Mouse (Mus musculus): ENCODE results near the gene Gm10642. TPM values are rescaled to one million over a fixed set of nuclear protein-coding genes. Genes with fewer than 3 reads are reported as not detected.
A peak's percentile ranks its signal among the peaks of the same experiment; 100 is the strongest.

Gm10642 gene
- polyA plus RNA-seq, 1 experiment: 3.8 TPM

- no peak overlapping the region for H3K27ac ChIP-seq (replicated peaks; ENCODE audit: low read depth, low read length)
- no peak overlapping the region for H3K4me3 ChIP-seq (ENCODE audit: insufficient read depth, low read depth, low read length)
- H3K4me1 ChIP-seq (ENCODE audit: control insufficient read depth, insufficient read depth, insufficient read length, low read length): no peaks in the 10 kb centered on the region
These were observed 9.5 kb downstream of the Gm10642 start for GRCm38 (mm10) chr9:70665372-70666145.

GRCm38 (mm10) chr9:70666811-70667210, 10.8 kb downstream of the Gm10642 start:
- no peaks in the 10 kb centered on the region for H3K4me1 ChIP-seq (ENCODE audit: control insufficient read depth, insufficient read depth, insufficient read length, low read length)
- H3K27ac ChIP-seq (replicated peaks; ENCODE audit: low read depth, low read length): no peak overlapping the region
- no peak overlapping the region for H3K4me3 ChIP-seq (ENCODE audit: insufficient read depth, low read depth, low read length)

GRCm38 (mm10) chr9:70668048-70668447, 12.0 kb downstream of the Gm10642 start:
- Histone ChIP-seq H3K27ac (replicated peaks; ENCODE audit: low read depth, low read length) (no peak overlapping the region), H3K4me3 (ENCODE audit: insufficient read depth, low read depth, low read length) (no peak overlapping the region), H3K4me1 (ENCODE audit: control insufficient read depth, insufficient read depth, insufficient read length, low read length) (no peaks in the 10 kb centered on the region)

- Histone ChIP-seq H3K27ac (replicated peaks; ENCODE audit: low read depth, low read length) (no peak overlapping the region), H3K4me1 (ENCODE audit: control insufficient read depth, insufficient read depth, insufficient read length, low read length) (no peaks in the 10 kb centered on the region), H3K4me3 (ENCODE audit: insufficient read depth, low read depth, low read length) (no peak overlapping the region)
These were observed 13.1 kb downstream of the Gm10642 start for GRCm38 (mm10) chr9:70669197-70669596.

- no peak overlapping the region for H3K27ac ChIP-seq (replicated peaks; ENCODE audit: low read depth, low read length)
- no peaks in the 10 kb centered on the region for H3K4me1 ChIP-seq (ENCODE audit: control insufficient read depth, insufficient read depth, insufficient read length, low read length)
- H3K4me3 ChIP-seq (ENCODE audit: insufficient read depth, low read depth, low read length): no peak overlapping the region
These were observed 14.3 kb downstream of the Gm10642 start for GRCm38 (mm10) chr9:70670381-70670780.

GRCm38 (mm10) chr9:70671278-70671677, 15.2 kb downstream of the Gm10642 start:
- H3K27ac ChIP-seq (replicated peaks; ENCODE audit: low read depth, low read length): no peak overlapping the region
- no peaks in the 10 kb centered on the region for H3K4me1 ChIP-seq (ENCODE audit: control insufficient read depth, insufficient read depth, insufficient read length, low read length)
- H3K4me3 ChIP-seq (ENCODE audit: insufficient read depth, low read depth, low read length): no peak overlapping the region

- Histone ChIP-seq H3K27ac (replicated peaks; ENCODE audit: low read depth, low read length) (no peak overlapping the region), H3K4me3 (ENCODE audit: insufficient read depth, low read depth, low read length) (no peak overlapping the region), H3K4me1 (ENCODE audit: control insufficient read depth, insufficient read depth, insufficient read length, low read length) (no peaks in the 10 kb centered on the region)
These were observed 15.9 kb downstream of the Gm10642 start for GRCm38 (mm10) chr9:70671772-70672579.

GRCm38 (mm10) chr9:70673656-70674055, 17.6 kb downstream of the Gm10642 start:
- no peak overlapping the region for H3K27ac ChIP-seq (replicated peaks; ENCODE audit: low read depth, low read length)
- H3K4me1 ChIP-seq (ENCODE audit: control insufficient read depth, insufficient read depth, insufficient read length, low read length): no peaks in the 10 kb centered on the region
- no peak overlapping the region for H3K4me3 ChIP-seq (ENCODE audit: insufficient read depth, low read depth, low read length)

GRCm38 (mm10) chr9:70675117-70675516, 19.1 kb downstream of the Gm10642 start:
- Histone ChIP-seq H3K4me1 (ENCODE audit: control insufficient read depth, insufficient read depth, insufficient read length, low read length) (no peaks in the 10 kb centered on the region), H3K4me3 (ENCODE audit: insufficient read depth, low read depth, low read length) (no peak overlapping the region), H3K27ac (replicated peaks; ENCODE audit: low read depth, low read length) (no peak overlapping the region)

GRCm38 (mm10) chr9:70675961-70676360, 19.9 kb downstream of the Gm10642 start:
- no peaks in the 10 kb centered on the region for H3K4me1 ChIP-seq (ENCODE audit: control insufficient read depth, insufficient read depth, insufficient read length, low read length)
- no peak overlapping the region for H3K27ac ChIP-seq (replicated peaks; ENCODE audit: low read depth, low read length)
- H3K4me3 ChIP-seq (ENCODE audit: insufficient read depth, low read depth, low read length): no peak overlapping the region

GRCm38 (mm10) chr9:70678682-70679131, 22.7 kb downstream of the Gm10642 start, which contains the start of gene Adam10:
TSS of gene Adam10 (plus strand) at chr9:70678997.
- Histone ChIP-seq H3K4me3 (ENCODE audit: insufficient read depth, low read depth, low read length) (peak within 1 kb of the TSS; percentile 98), H3K27ac (replicated peaks; ENCODE audit: low read depth, low read length) (peak within 1 kb of the TSS; percentile 82), H3K4me1 (ENCODE audit: control insufficient read depth, insufficient read depth, insufficient read length, low read length) (peaks cover 2% of the 10 kb centered on the region; the same call in 1 of the 2 replicates)

GRCm38 (mm10) chr9:70679132-70680091, 23.4 kb downstream of the Gm10642 start:
- H3K4me3 ChIP-seq (ENCODE audit: insufficient read depth, low read depth, low read length): peak overlapping the region; percentile 98
- H3K4me1 ChIP-seq (ENCODE audit: control insufficient read depth, insufficient read depth, insufficient read length, low read length): peaks cover 2% of the 10 kb centered on the region; the same call in 1 of the 2 replicates
- peak overlapping the region; percentile 82 for H3K27ac ChIP-seq (replicated peaks; ENCODE audit: low read depth, low read length)

GRCm38 (mm10) chr9:70682202-70682601, 26.2 kb downstream of the Gm10642 start:
- Histone ChIP-seq H3K4me3 (ENCODE audit: insufficient read depth, low read depth, low read length) (no peak overlapping the region), H3K27ac (replicated peaks; ENCODE audit: low read depth, low read length) (no peak overlapping the region), H3K4me1 (ENCODE audit: control insufficient read depth, insufficient read depth, insufficient read length, low read length) (peaks cover 5% of the 10 kb centered on the region)

GRCm38 (mm10) chr9:70688301-70688968, 32.4 kb downstream of the Gm10642 start:
- Histone ChIP-seq H3K4me1 (ENCODE audit: control insufficient read depth, insufficient read depth, insufficient read length, low read length) (peaks cover 3% of the 10 kb centered on the region), H3K4me3 (ENCODE audit: insufficient read depth, low read depth, low read length) (no peak overlapping the region), H3K27ac (replicated peaks; ENCODE audit: low read depth, low read length) (no peak overlapping the region)
